Mouse (Mus musculus) hematopoietic stem cell, adult 5-6 weeks (primary cell): Measurements from ENCODE around the gene Csn1s2a. TPM values are rescaled to one million over a fixed set of nuclear protein-coding genes. Genes with fewer than 3 reads are reported as not detected.
"Not testable (repeated sequence)": the region's sequence is repeated elsewhere in the genome, so short reads cannot be mapped to it uniquely, and the experiment has no call there.

Experiments used
- ATAC-seq, 2 experiments: fragments of 125-278 bp in 1 of 2; replicated peaks in 1 of 2; 2 replicates each; pipeline ENCODE4 v1.8.0; 2016 to 2017; ENCODE audit warnings: inconsistent platforms in 2 of 2, mild to moderate bottlenecking in 2 of 2, moderate number of reproducible peaks in 2 of 2, low read depth in 1 of 2, moderate TSS enrichment in 1 of 2; ENCODE audit not compliant: low FRiP score in 2 of 2, poor library complexity in 2 of 2, severe bottlenecking in 2 of 2, insufficient read depth in 1 of 2, low TSS enrichment in 1 of 2
- total RNA-seq: library from RNA; stranded (forward); fragments of 172-1452, 232-1000 nt; gene quantifications from 2 replicates; pipeline ENCODE4 v1.2.3, GENCODE M21; 2017

Csn1s2a gene
- total RNA-seq, result not detected in 2 replicates

DNA sequence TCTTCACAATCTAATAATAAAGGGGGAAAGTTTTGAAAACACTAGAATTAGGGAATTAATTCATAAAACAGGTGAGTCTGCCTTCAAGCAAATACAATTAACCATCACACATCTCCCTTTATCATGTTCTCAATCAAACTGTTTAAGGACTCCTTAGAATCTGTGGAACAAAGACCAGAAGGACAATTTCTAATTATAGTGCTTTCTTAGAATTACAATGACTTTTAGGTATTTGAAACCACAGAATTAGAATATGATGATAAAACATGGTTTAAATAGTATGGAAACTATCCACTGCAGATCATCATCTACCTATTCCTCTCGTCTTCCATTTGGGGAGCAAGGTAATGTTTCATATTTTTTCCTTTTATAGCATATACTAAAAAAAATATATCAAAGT is at the start of gene Csn1s2a:
Gene Csn1s2a (plus strand): TSS at position 301 of the 400 bp plus-strand sequence.
- ATAC-seq, result no peak

GRCm38 (mm10) chr5:87734821-87735220 is 39.5 kb upstream of the Csn1s2a start:
- ATAC-seq, result no peak

- ATAC-seq, result no peak
Measured at GRCm38 (mm10) chr5:87753471-87753870, 20.9 kb upstream of the Csn1s2a start.

DNA sequence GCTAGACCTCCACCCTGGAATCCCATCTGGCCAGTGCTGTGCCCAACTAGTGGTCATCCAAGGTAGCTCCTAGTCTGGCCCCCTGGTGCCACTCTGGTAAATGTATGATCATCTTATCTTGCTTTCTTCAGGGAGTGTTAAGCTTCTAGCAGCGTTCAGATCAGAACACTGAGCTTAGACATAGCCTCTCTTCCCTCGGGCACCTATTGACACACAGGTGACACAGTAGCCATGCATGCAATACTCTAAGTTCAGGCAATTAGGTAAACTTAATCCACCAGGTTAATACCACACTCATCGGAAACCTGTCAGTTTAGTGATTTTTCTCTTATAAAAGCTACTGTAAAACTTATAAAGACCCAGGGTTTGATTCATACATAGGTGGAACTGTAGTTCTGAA is 9.8 kb upstream of the Csn1s2a start:
- no peak for ATAC-seq

- ATAC-seq, result not testable (repeated sequence)
Measured at GRCm38 (mm10) chr5:87772151-87772550, 2.2 kb upstream of the Csn1s2a start.

DNA sequence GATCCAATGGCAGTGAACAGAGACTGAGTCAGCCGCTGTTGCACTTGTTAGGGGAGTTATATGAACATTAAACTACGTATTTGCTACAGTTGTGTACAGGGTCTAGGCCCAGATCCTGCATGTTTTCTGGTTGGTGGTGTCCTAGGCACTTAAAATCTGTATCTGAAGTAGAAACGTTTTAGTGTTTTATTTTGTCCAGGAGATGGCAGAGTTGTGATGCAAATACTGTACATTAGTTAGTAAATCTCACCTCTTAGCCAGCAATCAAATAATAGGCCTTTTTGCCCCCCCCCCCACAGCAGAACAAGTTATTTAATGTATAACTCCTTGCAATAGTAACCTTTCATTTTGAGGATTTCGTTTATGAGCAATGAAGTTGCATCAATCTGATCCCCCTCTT is 8.4 kb downstream of the Csn1s2a start:
- no peak for ATAC-seq

DNA sequence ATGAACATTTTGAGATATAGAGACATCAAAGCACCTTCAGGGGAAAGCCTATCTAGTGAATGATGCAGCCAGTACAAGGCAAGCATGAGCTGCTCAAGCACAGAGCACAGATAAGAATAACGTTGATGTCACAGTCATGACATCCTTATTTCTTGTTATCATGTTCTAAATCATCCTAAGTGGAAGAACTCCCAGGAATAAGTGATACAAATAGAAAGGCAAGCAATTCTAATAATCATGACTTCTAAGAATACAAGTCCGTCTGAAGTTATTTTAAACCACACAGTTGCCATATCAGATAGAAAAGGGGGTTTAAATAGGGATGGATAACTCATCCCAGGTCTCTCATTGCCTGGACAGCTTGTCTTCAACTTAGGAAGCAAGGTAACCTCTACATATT is 33.4 kb downstream of the Csn1s2a start, which contains the start of gene Csn1s2b:
Gene Csn1s2b (plus strand): TSS at position 301 of the 400 bp plus-strand sequence.
- ATAC-seq, result no peak

- no peak for ATAC-seq
Measured at GRCm38 (mm10) chr5:87809253-87809652, 34.9 kb downstream of the Csn1s2a start.

DNA sequence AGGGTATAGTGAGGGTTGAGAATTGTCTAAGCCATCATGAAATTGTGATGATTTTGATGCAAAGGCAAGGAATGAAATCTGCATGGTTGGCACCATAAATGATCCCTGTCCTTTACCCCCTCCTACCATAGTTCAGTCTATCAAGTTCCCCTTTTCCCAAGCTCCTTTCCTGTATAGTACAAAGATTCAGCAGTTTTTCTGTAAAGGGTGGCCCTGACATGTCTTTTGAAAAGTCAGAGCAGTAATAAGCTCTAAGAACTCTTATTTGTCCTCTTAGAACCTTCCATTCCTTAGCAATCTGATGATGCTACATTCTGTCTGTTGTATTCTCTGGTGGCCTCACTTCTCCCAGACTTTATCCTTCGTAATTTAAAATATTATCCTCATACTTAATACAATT is 51.0 kb downstream of the Csn1s2a start, which contains the start of gene Prr27:
Gene Prr27 (plus strand): TSS at position 301 of the 400 bp plus-strand sequence.
- ATAC-seq, result no peak

Other genes starting within 250 kb of the Csn1s2a start
- not detected in 2 replicates for gene Sult1b1, start 236.4 kb upstream of the Csn1s2a start, total RNA-seq
- gene Sult1d1, start 205.5 kb upstream of the Csn1s2a start, total RNA-seq, result not detected in 2 replicates
- gene Sult1e1, start 183.0 kb upstream of the Csn1s2a start, total RNA-seq, result not detected in 2 replicates
- gene Csn1s1, start 108.4 kb upstream of the Csn1s2a start, total RNA-seq, result not detected in 2 replicates
- not detected in 2 replicates for gene Csn2, start 74.9 kb upstream of the Csn1s2a start, total RNA-seq
- not detected in 2 replicates for gene Csn1s2b, start 33.5 kb downstream of the Csn1s2a start, total RNA-seq
- not detected in 2 replicates for gene Prr27, start 51.1 kb downstream of the Csn1s2a start, total RNA-seq
- not detected in 2 replicates for gene Odam, start 110.5 kb downstream of the Csn1s2a start, total RNA-seq
- gene Csn3, start 151.0 kb downstream of the Csn1s2a start, total RNA-seq, result not detected in 2 replicates
- gene 2310003L06Rik, start 194.9 kb downstream of the Csn1s2a start, total RNA-seq, result not detected in 2 replicates
- not detected in 2 replicates for gene Gm28434, start 194.9 kb downstream of the Csn1s2a start, total RNA-seq
- gene Cabs1, start 204.9 kb downstream of the Csn1s2a start, total RNA-seq, result not detected in 2 replicates
- gene Smr3a, start 228.0 kb downstream of the Csn1s2a start, total RNA-seq, result not detected in 2 replicates